Mouse (Mus musculus) T-cell, adult 66 days (primary cell): ENCODE results near the gene Ddx58. TPM values are rescaled to one million over a fixed set of nuclear protein-coding genes. Genes with fewer than 3 reads are reported as not detected.

Source experiments
- total RNA-seq, 2 experiments: library from RNA; stranded (reverse); gene quantifications; 3 replicates in 1 of 2; 4 replicates in 1 of 2; pipeline ENCODE4 v1.2.4; 2023

The Ddx58 gene
- 100 to 1,000 TPM; 108 to 110 TPM for total RNA-seq

GRCm38 (mm10) chr4:40239409-40240271 lies at the start of gene Ddx58:
Gene Ddx58 (minus strand): TSS chr4:40239828.

GRCm38 (mm10) chr4:40279276-40279900 lies 39.8 kb upstream of the Ddx58 start, which contains the start of gene Ndufb6:
Gene Ndufb6 (minus strand): TSS chr4:40279421.

GRCm38 (mm10) chr4:40269430-40270032 lies 29.9 kb upstream of the Ddx58 start, which contains the start of the genes Smim27 and Topors:
Gene Smim27 (plus strand): TSS chr4:40269579.
Gene Topors (minus strand): TSS chr4:40269850.

Other genes with a start within 250 kb of the Ddx58 start
- gene Aco1, start 96.7 kb downstream of the Ddx58 start, total RNA-seq: 10 to 100 TPM; 19.0 to 21.0 TPM
- gene Smim27, start 29.8 kb upstream of the Ddx58 start, total RNA-seq: 10 to 100 TPM; 39.7 to 44.9 TPM
- 10 to 100 TPM; 39.5 to 40.3 TPM for gene Topors, start 30.0 kb upstream of the Ddx58 start, total RNA-seq
- 10 to 100 TPM; 38.0 to 38.5 TPM for gene Ndufb6, start 39.6 kb upstream of the Ddx58 start, total RNA-seq
- gene Tmem215, start 232.4 kb upstream of the Ddx58 start, total RNA-seq: not detected